Mouse (Mus musculus) cortical plate, adult 2 months (tissue): ENCODE measurements around the gene Gcm1.

ENCODE experiments used
- CTCF ChIP-seq: fragments of 200-500 bp; IDR thresholded peaks from 2 replicates; pipeline ENCODE4 v1.5.1; 2011; ENCODE audit warnings: mild to moderate bottlenecking, control low read depth, low read length; ENCODE audit not compliant: insufficient read depth; ENCODE audit errors: extremely low read depth
- POLR2A ChIP-seq: fragments of 200-500 bp; IDR thresholded peaks from 2 replicates; pipeline ENCODE4 v1.6.1; 2011; ENCODE audit warnings: mild to moderate bottlenecking, low read length, control low read depth; ENCODE audit not compliant: insufficient read depth; ENCODE audit errors: extremely low read depth

- no peak for TF ChIP-seq POLR2A
- no peak for TF ChIP-seq CTCF
These were observed 29.4 kb upstream of the Gcm1 start for GRCm38 (mm10) chr9:78022187-78022945.
